Mouse (Mus musculus) brain, embryonic 14.5 days (tissue): ENCODE data around the gene C1ql1. TPM values are rescaled to one million over a fixed set of nuclear protein-coding genes. Genes with fewer than 3 reads are reported as not detected.

Experiments
- DNase-seq: peaks from one replicate; pipeline ENCODE4 v3.0.0-alpha.2; 2011; ENCODE audit warnings: low read depth
- CTCF ChIP-seq: fragments of 200-500 bp; IDR thresholded peaks from 2 replicates; pipeline ENCODE4 v1.5.1; 2012; ENCODE audit warnings: inconsistent platforms, mild to moderate bottlenecking, moderate library complexity, borderline replicate concordance; ENCODE audit not compliant: insufficient read depth, insufficient read length; ENCODE audit errors: extremely low read depth
- POLR2A ChIP-seq: fragments of 200-500 bp; IDR thresholded peaks from 2 replicates; pipeline ENCODE4 v1.6.1; 2012; ENCODE audit warnings: mild to moderate bottlenecking, inconsistent platforms, borderline replicate concordance; ENCODE audit not compliant: poor library complexity, insufficient read depth, insufficient read length, severe bottlenecking; ENCODE audit errors: extremely low read depth
- polyA plus RNA-seq: library from polyadenylated mRNA; depleted of rRNA; stranded (reverse); fragments of >200 nt; gene quantifications from 2 replicates; pipeline ENCODE4 v1.2.3, GENCODE M21; 2012

Gene C1ql1
- polyA plus RNA-seq, 1 experiment: 19.0 TPM

GRCm38 (mm10) chr11:102948043-102948961, 1.8 kb upstream of the C1ql1 start:
- DNase-seq: peak; percentile 79
- TF ChIP-seq CTCF: no peak

GRCm38 (mm10) chr11:102946992-102947343, 480 bp upstream of the C1ql1 start:
- no peak for DNase-seq
- TF ChIP-seq CTCF (peak; percentile 13; the same call in 1 of the 2 replicates), POLR2A (no peak)

GRCm38 (mm10) chr11:102945306-102946264, 903 bp downstream of the C1ql1 start:
- no peak for TF ChIP-seq CTCF
- no peak for TF ChIP-seq POLR2A
- DNase-seq: no peak

GRCm38 (mm10) chr11:102941236-102941635, 5.3 kb downstream of the C1ql1 start:
- no peak for DNase-seq
- no peak for TF ChIP-seq POLR2A
- no peak for TF ChIP-seq CTCF

- no peak for DNase-seq
- TF ChIP-seq CTCF (no peak), POLR2A (no peak)
These were observed 7.3 kb downstream of the C1ql1 start for GRCm38 (mm10) chr11:102939024-102939675.

GRCm38 (mm10) chr11:102937529-102938182, 8.8 kb downstream of the C1ql1 start:
- DNase-seq: peak; percentile 54
- TF ChIP-seq POLR2A (no peak), CTCF (no peak)

GRCm38 (mm10) chr11:102936272-102936671, 10.2 kb downstream of the C1ql1 start:
- no peak for DNase-seq
- TF ChIP-seq CTCF: no peak
- TF ChIP-seq POLR2A: no peak

GRCm38 (mm10) chr11:102930672-102931071, 15.8 kb downstream of the C1ql1 start:
- TF ChIP-seq CTCF (no peak), POLR2A (no peak)
- no peak for DNase-seq

GRCm38 (mm10) chr11:102925351-102925717, 21.2 kb downstream of the C1ql1 start:
- no peak for DNase-seq
- no peak for TF ChIP-seq POLR2A
- peak; percentile 32; the same call in 1 of the 2 replicates for TF ChIP-seq CTCF

- peak; percentile 99 for DNase-seq
- TF ChIP-seq POLR2A (peak; percentile 13; the same call in 1 of the 2 replicates), CTCF (no peak)
These were observed 21.7 kb downstream of the C1ql1 start, which contains the start of gene Kif18b for GRCm38 (mm10) chr11:102924557-102925350. Gene Kif18b (minus strand): TSS chr11:102925124.
